Mouse (Mus musculus) neural tube, embryonic 12.5 days (tissue): ENCODE measurements around the gene Pxdn. TPM values are rescaled to one million over a fixed set of nuclear protein-coding genes. Genes with fewer than 3 reads are reported as not detected.

Experiments
- ATAC-seq: fragments of 200-750 bp; cut with Nextera tagmentation; 2 replicates; pipeline ENCODE4 v1.8.0; 2017; ENCODE audit warnings: low read depth, mild to moderate bottlenecking, moderate TSS enrichment, moderate library complexity; ENCODE audit not compliant: low FRiP score
- H3K27ac ChIP-seq: fragments of 300-500 bp; sonication (generic); 2 replicates; pipeline ENCODE4 v1.5.1; 2016
- H3K27me3 ChIP-seq: fragments of 300-500 bp; sonication (generic); replicated peaks from 2 replicates; pipeline ENCODE4 v1.6.1; 2016; ENCODE audit warnings: mild to moderate bottlenecking
- H3K36me3 ChIP-seq: fragments of 300-500 bp; sonication (generic); 2 replicates; pipeline ENCODE4 v1.6.1; 2016; ENCODE audit warnings: mild to moderate bottlenecking
- H3K4me1 ChIP-seq: fragments of 300-500 bp; sonication (generic); 2 replicates; pipeline ENCODE4 v1.6.1; 2016
- H3K4me2 ChIP-seq: fragments of 300-500 bp; sonication (generic); replicated peaks from 2 replicates; pipeline ENCODE4 v1.6.1; 2016; ENCODE audit warnings: mild to moderate bottlenecking
- H3K4me3 ChIP-seq: fragments of 300-500 bp; sonication (generic); 2 replicates; pipeline ENCODE4 v1.5.1; 2016
- H3K9ac ChIP-seq: fragments of 300-500 bp; sonication (generic); 2 replicates; pipeline ENCODE4 v1.6.1; 2016; ENCODE audit warnings: mild to moderate bottlenecking
- H3K9me3 ChIP-seq: fragments of 300-500 bp; sonication (generic); 2 replicates; pipeline ENCODE4 v1.6.1; 2016; ENCODE audit warnings: mild to moderate bottlenecking
- WGBS: fragments of 180-500 bp; shearing (Covaris S2); methylation state at CpG from one replicate; pipeline ENCODE4 v1.1.7; 2016; 5-methylcytosine and 5-hydroxymethylcytosine counted together
- polyA plus RNA-seq: library from polyadenylated mRNA; unstranded; fragments of >200 nt; fragmentation: Nextera tagmentation; extraction: Ambion mirVana; gene quantifications from 2 replicates; pipeline ENCODE4 v1.2.1, GENCODE M21; 2016

Gene Pxdn
- polyA plus RNA-seq, result 66.1 and 74.1 TPM in 2 replicates

DNA sequence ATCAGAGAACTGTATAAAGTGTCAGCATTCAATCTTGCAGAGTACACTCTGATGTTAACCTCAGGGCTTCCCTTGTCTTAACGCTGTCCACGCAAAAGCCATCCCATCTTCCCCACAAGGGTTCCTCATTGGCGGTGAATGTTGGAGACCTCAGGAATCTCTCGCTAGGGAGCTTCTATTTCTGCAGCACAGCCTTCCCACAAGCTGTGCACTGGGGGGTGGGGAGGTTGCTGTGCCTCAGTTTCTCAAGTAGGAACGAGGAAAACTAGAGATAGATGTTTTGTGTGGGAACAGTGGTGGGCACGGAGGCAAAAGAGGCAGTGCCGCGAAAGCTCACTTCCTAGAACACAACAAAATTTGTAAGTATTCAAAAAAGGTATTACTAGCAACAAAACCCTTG lies at the start of gene Pxdn:
TSS of gene Pxdn (plus strand) at position 301 of the 400 bp plus-strand sequence.
- 27% methylated on average over 8 of the region's 8 CpGs for WGBS
- ATAC-seq, result no peak

DNA sequence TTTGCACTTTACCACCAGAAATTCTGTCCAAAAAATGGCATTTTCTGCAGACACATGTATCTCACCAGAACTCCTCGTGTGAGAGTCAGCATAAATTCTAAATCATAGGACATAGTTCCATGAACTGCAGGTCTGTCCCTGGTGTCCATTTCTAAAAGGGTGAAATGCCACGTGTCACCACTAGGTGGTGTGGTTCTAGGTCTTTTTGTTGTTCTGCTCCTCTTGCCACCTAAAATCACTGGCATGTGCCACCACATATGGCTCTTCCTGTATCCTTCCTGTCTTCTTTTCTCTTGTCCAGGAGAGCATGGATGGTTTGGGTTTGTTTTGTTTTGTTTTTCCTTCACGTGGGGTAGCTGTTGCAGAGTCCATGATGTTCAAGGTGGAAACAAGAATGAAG lies 42.7 kb upstream of the Pxdn start:
- H3K4me2 ChIP-seq, result no peak overlapping the region
- H3K4me1 ChIP-seq, result no peaks in the 10 kb centered on the region
- WGBS, result 20% methylated on average over 3 of the region's 3 CpGs
- H3K9me3 ChIP-seq, result no peaks in the 10 kb centered on the region
- no peak overlapping the region for H3K27ac ChIP-seq
- peaks cover 9% of the 10 kb centered on the region for H3K36me3 ChIP-seq
- no peak overlapping the region for H3K4me3 ChIP-seq
- H3K9ac ChIP-seq, result no peak overlapping the region
- no peak for ATAC-seq
- H3K27me3 ChIP-seq, result no peaks in the 10 kb centered on the region

More for the DNA sequence above, at the start of gene Pxdn:
- peak within 1 kb of the TSS; percentile 84 for H3K4me2 ChIP-seq
- no peaks in the 10 kb centered on the region for H3K27me3 ChIP-seq
- peak within 1 kb of the TSS; percentile 85 for H3K4me3 ChIP-seq
- peaks cover 30% of the 10 kb centered on the region for H3K4me1 ChIP-seq
- H3K9ac ChIP-seq, result peak within 1 kb of the TSS; percentile 89
- H3K9me3 ChIP-seq, result no peaks in the 10 kb centered on the region
- no peaks in the 10 kb centered on the region for H3K36me3 ChIP-seq
- peak within 1 kb of the TSS; percentile 75 for H3K27ac ChIP-seq

DNA sequence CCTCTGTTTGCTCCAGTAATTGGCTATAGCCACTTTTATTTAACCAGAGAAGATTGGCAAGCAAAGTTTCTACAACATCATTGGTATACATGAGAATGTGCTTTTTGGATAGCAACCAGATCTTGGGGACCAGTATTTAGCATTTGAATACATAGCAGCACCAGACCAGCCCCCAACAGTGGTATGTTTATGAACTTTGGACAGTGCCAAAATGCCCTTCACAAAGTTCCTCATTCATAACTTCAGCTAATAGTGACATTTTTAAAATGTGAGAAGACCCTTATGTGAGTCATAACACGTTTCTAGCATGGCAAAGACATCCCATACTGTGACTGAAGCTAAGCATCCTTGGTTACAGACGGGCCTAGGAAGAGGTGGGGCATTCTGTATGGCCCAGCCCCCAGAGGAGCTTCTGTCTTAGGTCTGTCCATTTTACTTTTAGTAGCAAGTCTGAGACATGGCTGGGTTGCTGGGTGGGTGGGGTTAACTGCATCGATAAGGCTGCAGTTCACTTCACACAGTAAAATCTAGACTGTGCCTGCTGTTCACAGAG lies 39.8 kb upstream of the Pxdn start:
- Histone ChIP-seq H3K9me3 (no peaks in the 10 kb centered on the region), H3K9ac (no peak overlapping the region), H3K27me3 (no peaks in the 10 kb centered on the region), H3K36me3 (peaks cover 9% of the 10 kb centered on the region), H3K27ac (no peak overlapping the region), H3K4me3 (no peak overlapping the region), H3K4me2 (no peak overlapping the region), H3K4me1 (no peaks in the 10 kb centered on the region)
- 87% methylated on average over 3 of the region's 3 CpGs for WGBS
- ATAC-seq, result no peak

DNA sequence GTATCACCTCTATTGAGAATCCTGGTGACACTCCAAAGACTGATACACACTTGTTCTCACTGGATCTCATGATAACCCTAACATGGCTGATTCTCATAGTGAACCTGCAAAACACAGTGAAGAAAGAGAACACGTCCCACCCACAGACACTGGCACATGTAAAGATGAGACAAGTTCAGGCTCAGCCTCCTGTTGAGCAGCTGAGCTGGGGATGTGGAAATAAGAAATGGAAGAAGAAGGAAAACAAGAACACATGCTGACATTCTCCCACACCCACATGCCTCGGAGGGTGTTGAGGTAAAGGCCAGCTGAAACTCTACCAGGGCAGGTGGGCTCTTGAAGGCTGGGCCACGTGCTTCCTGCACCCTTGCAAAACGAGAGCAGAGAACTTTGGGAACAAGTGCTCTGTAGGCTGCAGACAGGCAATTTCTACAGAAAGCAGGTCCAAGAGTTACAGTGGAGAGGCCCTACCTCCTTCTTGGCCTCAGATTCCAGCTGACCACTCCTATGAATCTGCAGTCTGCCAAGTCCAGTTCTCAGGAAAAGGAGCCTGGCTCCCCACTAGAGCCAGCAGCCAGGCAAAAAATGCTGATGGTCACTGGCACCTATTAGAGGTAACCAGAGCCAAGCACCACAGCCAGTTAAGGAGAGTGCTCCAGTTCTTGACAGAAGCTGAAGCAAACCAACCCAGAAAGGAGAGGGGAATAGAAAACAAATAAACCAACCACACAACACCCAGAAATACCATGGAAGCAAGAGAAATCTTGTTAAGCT lies 33.1 kb upstream of the Pxdn start:
- Histone ChIP-seq H3K9me3 (no peaks in the 10 kb centered on the region), H3K9ac (no peak overlapping the region), H3K27me3 (no peaks in the 10 kb centered on the region), H3K27ac (no peak overlapping the region), H3K36me3 (no peaks in the 10 kb centered on the region; the same call in 1 of the 2 replicates), H3K4me3 (no peak overlapping the region), H3K4me1 (no peaks in the 10 kb centered on the region), H3K4me2 (no peak overlapping the region)
- no peak for ATAC-seq
- WGBS, result 82% methylated on average over 4 of the region's 4 CpGs

DNA sequence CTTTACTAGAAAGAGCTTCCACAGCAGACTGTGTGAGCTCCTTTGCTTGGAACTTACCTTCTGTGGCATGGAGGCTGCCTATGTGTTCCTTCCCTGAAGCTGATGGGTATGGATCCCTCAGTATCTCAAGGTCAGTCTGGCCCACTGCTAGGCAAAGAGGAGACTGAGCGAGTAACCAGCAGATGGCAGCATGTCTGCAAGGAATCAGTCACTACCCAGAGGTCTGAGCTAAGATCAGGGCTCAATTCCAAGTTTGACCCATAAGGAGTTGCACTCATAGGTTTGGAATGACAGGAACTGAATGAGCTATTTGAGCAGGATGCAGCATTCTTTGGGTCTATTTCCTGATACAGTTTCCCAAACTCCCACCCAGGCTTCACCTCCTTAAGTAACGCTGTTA lies 30.4 kb upstream of the Pxdn start:
- Histone ChIP-seq H3K4me2 (no peak overlapping the region), H3K4me3 (no peak overlapping the region), H3K4me1 (no peaks in the 10 kb centered on the region), H3K36me3 (peaks cover 3% of the 10 kb centered on the region; the same call in 1 of the 2 replicates), H3K27ac (no peak overlapping the region), H3K9me3 (no peaks in the 10 kb centered on the region), H3K9ac (no peak overlapping the region), H3K27me3 (no peaks in the 10 kb centered on the region)
- no peak for ATAC-seq
- 50% methylated on average over 2 of the region's 2 CpGs for WGBS

DNA sequence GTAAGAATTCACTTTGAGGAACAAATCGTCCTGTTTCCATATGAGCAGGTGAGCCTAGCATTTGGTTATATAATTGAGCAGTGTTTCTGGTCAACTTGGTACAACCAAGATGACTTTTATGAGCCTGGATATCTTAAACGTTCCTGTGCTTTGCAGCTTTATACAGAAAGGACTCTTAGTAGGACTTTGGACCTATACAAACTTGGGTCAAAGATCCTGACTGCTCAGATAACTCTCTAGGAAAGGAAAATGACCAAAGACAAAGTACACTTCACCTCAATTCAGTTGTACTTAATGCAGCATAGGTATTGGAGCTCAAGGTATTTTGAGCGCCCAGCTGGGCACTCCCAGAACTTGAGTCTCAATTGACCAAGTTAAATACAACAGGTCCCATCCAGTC lies 21.3 kb upstream of the Pxdn start:
- H3K27ac ChIP-seq, result no peak overlapping the region
- H3K4me2 ChIP-seq, result no peak overlapping the region
- no peaks in the 10 kb centered on the region for H3K4me1 ChIP-seq
- H3K27me3 ChIP-seq, result no peaks in the 10 kb centered on the region
- peaks cover 30% of the 10 kb centered on the region for H3K36me3 ChIP-seq
- no peak overlapping the region for H3K4me3 ChIP-seq
- H3K9ac ChIP-seq, result no peak overlapping the region
- no peaks in the 10 kb centered on the region for H3K9me3 ChIP-seq
- no peak for ATAC-seq
- WGBS, result 83% methylated on average over 3 of the region's 3 CpGs

DNA sequence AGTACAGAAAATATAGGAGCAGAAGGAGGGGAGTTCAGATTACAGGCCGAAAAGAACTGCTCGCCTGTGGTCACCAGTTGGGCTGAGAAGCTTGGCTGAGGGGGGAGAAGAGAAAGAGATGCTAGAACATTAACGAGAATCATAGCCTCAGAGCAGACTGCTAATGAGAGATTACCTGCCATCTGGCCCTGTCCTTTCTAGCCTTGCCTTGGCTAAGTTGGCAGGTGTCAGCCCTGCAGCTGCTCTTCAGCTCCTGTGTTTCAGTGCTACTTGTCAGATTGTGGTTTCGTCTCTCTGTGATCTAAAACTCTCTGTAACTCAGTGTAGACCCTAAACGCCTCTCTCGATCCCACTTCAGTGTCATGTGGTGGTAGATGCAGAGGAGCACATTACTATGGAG lies 20.6 kb upstream of the Pxdn start:
- Histone ChIP-seq H3K4me2 (no peak overlapping the region), H3K27me3 (no peaks in the 10 kb centered on the region), H3K36me3 (peaks cover 27% of the 10 kb centered on the region), H3K9me3 (no peaks in the 10 kb centered on the region), H3K4me1 (no peaks in the 10 kb centered on the region), H3K27ac (no peak overlapping the region), H3K4me3 (no peak overlapping the region), H3K9ac (no peak overlapping the region)
- no peak for ATAC-seq
- WGBS, result 89% methylated on average over 6 of the region's 6 CpGs

DNA sequence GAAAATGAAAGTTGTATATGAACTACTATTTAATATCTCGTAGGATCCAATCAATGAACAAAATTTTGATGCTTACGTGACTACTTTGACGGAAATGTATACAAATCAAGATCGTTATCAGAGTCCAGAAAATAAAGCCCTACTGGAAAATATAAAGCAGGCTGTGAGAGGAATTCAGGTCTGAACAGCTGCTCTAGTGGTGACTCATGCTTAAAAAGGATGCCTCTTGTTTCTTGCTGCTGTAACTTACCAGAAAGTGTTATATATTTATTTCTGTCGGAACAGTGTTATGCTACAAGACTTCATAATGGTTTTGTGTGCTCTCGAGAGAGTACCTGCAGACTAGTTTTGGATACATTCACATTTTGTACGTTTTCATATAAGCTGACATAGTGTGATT lies 17.1 kb upstream of the Pxdn start:
- ATAC-seq, result no peak

DNA sequence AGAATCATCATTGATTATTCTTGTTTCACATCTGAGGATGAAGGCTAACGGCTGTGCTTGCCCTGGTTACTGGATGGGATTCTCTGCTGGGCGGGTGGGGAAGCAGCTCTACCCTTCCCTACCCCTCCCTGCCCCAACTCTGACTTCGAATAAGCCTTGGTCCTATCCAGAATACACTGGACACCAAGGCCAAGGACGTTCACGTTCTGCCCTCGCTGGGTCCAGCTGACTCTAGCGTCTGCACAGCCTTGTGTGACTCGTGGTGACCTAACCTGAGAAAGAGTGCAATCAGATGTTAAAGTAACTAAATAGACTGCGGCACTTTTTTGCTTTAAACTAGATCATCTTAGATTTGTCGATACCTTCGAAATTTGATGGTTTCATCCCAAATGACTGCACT lies 15.9 kb upstream of the Pxdn start:
- Histone ChIP-seq H3K9ac (no peak overlapping the region), H3K27ac (no peak overlapping the region), H3K4me2 (no peak overlapping the region), H3K36me3 (peaks cover 4% of the 10 kb centered on the region), H3K4me1 (no peaks in the 10 kb centered on the region), H3K9me3 (no peaks in the 10 kb centered on the region), H3K4me3 (no peak overlapping the region), H3K27me3 (no peaks in the 10 kb centered on the region)
- no peak for ATAC-seq
- WGBS, result 87% methylated on average over 11 of the region's 11 CpGs

More for the DNA sequence above, 17.1 kb upstream of the Pxdn start:
- Histone ChIP-seq H3K4me1 (no peaks in the 10 kb centered on the region), H3K4me3 (no peak overlapping the region), H3K27me3 (no peaks in the 10 kb centered on the region), H3K27ac (no peak overlapping the region), H3K4me2 (no peak overlapping the region), H3K9ac (no peak overlapping the region), H3K36me3 (peaks cover 11% of the 10 kb centered on the region), H3K9me3 (no peaks in the 10 kb centered on the region)
- WGBS, result 93% methylated on average over 7 of the region's 7 CpGs

DNA sequence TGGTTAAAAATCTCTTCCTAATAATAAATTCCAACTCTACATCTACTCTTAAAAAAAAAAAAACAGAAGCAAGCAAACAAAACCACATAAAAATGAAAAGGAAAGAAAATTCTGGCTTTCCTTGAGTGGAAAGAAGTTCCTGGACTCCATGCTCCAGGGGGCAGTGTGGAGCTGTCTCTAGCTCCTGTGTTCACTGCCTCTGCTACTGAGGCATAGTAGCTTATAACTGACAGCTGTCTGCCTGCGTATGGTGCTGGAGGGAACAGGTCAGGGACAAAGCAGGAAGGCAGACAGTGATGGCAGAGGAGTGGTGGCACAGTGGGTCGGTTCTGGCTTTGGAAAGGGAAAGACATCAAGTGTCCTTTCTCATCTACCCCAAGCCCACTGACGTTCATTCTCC lies 10.5 kb upstream of the Pxdn start:
- 33% methylated on average over 3 of the region's 3 CpGs for WGBS
- no peaks in the 10 kb centered on the region for H3K27me3 ChIP-seq
- H3K9ac ChIP-seq, result no peak overlapping the region
- H3K36me3 ChIP-seq, result no peaks in the 10 kb centered on the region; the same call in 1 of the 2 replicates
- no peaks in the 10 kb centered on the region for H3K9me3 ChIP-seq
- 0 out of 2 replicates have a peak, but pooled peaks have one; percentile 72 for ATAC-seq
- no peaks in the 10 kb centered on the region for H3K4me1 ChIP-seq
- no peak overlapping the region for H3K27ac ChIP-seq
- H3K4me2 ChIP-seq, result no peak overlapping the region
- no peak overlapping the region for H3K4me3 ChIP-seq

DNA sequence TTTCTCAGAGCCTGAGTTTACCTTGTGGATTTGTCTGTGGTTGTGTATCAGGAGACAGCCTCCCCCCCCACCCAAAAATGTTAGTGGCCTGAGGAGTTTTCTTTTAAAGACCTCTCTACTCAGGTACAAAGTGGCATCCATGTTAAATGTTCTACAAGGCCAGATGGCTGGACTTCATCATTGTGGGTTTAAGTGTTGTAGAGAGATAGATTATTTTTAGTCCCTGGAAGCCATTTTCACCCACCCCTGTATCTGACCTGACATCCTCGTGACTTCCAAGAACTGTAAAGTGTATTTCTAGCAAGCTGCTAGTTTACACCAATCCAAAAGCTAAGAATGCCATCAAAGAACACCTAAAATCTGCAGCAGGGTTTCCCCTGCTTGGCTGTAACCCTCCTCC lies 6.8 kb upstream of the Pxdn start:
- Histone ChIP-seq H3K9ac (no peak overlapping the region), H3K4me1 (no peaks in the 10 kb centered on the region), H3K27me3 (no peaks in the 10 kb centered on the region), H3K36me3 (no peaks in the 10 kb centered on the region), H3K4me2 (no peak overlapping the region), H3K27ac (no peak overlapping the region), H3K4me3 (no peak overlapping the region), H3K9me3 (no peaks in the 10 kb centered on the region)
- ATAC-seq, result no peak
- WGBS, result 87% methylated on average over 1 of the region's 1 CpGs

DNA sequence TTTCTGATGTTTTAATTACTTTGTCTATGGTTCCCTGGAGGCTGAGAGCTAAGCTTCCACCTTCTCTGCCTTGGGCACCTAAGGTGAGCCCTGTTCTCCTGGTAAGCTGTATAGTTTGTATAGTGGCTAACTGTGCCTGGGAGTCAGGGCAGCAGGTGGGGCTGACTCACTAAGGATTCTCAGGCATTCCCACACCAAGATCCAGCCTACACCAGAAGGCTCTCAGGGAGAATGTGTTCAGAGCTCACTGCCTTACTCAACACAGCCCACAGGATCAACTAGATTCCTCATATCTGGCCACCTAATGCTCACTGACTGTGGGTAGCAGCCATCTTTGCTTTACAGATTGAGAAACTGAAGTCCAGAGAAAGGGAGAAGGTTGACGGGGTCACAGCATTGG lies 4.5 kb upstream of the Pxdn start:
- H3K27me3 ChIP-seq, result no peaks in the 10 kb centered on the region
- H3K4me3 ChIP-seq, result no peak overlapping the region
- no peak overlapping the region for H3K9ac ChIP-seq
- 97% methylated on average over 1 of the region's 1 CpGs for WGBS
- ATAC-seq, result no peak
- no peak overlapping the region for H3K4me2 ChIP-seq
- no peaks in the 10 kb centered on the region for H3K36me3 ChIP-seq
- peaks cover 8% of the 10 kb centered on the region; the same call in 1 of the 2 replicates for H3K4me1 ChIP-seq
- H3K9me3 ChIP-seq, result no peaks in the 10 kb centered on the region
- no peak overlapping the region for H3K27ac ChIP-seq

DNA sequence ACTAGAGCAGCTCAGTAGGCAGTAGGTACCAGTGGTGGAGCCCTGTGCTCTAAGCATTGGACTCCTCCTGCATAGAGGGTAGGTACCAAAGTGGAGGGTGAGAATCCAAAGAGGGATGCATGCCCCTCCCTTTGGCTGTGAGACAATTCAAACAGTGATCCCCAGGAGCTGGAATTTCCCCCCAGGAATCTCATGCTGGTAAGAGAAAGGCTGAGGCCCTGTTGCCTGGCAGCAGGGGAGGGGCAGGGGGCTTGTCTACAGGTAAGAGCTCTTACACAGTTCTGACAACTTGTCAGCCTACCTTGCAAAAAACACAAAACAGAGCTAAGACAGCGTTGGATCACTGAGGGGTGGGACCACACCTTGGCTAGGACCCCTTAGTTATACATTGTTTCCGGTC lies 3.9 kb upstream of the Pxdn start:
- peaks cover 8% of the 10 kb centered on the region; the same call in 1 of the 2 replicates for H3K4me1 ChIP-seq
- no peaks in the 10 kb centered on the region for H3K27me3 ChIP-seq
- H3K27ac ChIP-seq, result no peak overlapping the region
- no peaks in the 10 kb centered on the region for H3K36me3 ChIP-seq
- ATAC-seq, result no peak
- WGBS, result 71% methylated on average over 2 of the region's 2 CpGs
- no peak overlapping the region for H3K4me3 ChIP-seq
- H3K4me2 ChIP-seq, result no peak overlapping the region
- H3K9ac ChIP-seq, result no peak overlapping the region
- H3K9me3 ChIP-seq, result no peaks in the 10 kb centered on the region
